Mouse (Mus musculus): ENCODE data around the gene Aqp5.

Gene Aqp5

DNA sequence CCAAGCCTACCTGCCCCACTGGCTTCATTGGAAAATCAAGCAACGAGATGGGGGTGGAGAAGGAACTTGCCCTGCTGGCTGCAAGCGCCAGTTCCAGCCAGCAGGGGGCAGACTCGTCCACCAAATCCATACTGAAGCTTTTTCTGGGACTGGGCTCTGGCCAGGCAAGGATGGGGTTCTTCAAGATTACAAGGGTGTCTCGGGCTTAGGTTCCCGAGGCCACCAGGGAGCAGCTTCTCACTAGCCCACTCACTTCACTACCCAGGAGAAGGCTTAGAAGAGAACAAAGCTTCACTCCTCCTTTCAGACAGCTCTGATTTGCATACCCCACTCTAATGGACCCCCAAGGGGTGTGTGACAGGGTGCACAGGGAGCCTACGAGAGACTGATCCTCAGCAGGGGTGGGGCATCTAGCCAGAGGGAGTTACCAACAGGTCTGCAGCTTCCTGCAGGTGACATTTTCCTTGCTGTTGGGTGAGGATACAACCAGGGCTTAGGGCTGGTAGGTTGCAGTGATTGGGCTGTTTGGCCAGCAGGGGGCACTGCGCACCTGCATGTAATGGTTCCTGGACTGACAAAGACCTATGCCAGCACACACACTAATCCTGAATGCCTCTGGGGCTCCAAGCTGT, 5.6 kb downstream of the Aqp5 start:
- in situ Hi-C loops (cut with MboI, MseI): loop anchor here (5.0 kb wide), 1 partner anchor 76 kb away; the partner anchor contains the start of gene Asic1

DNA sequence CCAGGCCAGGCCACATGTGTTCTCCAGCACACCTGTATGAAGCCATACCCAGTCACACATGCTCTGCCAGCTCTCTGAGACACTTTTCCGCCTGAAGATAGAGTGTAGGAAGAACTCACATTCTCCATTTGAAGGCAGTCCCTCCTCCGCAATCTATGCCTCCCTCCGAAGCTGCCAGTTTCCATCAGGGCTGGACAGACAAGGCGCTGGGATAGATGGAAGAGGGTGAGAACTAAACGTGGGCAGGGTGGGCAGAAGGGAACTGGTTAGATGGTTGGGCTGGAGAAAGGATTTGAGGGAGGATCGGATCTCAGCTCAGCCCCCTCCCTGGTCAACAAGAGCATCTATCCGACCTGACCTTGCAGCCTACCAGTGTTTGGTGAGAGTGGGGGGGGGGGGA, 6.3 kb downstream of the Aqp5 start:
- in situ Hi-C loops (cut with MboI, MseI): loop anchor here (5.0 kb wide), 1 partner anchor 75 kb away; the partner anchor contains the start of gene Asic1

DNA sequence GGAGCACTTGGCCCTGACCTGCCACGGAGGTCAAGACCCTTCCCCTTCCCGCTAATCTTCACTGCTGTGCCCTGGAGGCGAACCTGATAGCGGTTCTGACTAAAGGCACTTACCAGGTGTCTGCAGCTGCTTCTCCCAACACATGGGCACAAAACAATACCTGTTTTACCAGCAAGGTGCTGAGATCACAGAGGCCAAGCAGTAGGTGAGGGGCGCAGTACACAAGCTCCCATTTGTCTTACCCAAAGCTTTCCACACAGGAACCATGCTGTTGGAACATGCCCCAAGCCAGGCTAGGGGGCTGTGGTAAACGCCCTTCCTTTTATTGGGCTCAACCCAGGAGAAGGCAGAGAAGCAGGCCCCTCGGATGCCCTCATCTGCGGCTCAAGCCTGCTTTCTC, 7.0 kb downstream of the Aqp5 start:
- in situ Hi-C loops (cut with MboI, MseI): loop anchor here (5.0 kb wide), 1 partner anchor 75 kb away; the partner anchor contains the start of gene Asic1

DNA sequence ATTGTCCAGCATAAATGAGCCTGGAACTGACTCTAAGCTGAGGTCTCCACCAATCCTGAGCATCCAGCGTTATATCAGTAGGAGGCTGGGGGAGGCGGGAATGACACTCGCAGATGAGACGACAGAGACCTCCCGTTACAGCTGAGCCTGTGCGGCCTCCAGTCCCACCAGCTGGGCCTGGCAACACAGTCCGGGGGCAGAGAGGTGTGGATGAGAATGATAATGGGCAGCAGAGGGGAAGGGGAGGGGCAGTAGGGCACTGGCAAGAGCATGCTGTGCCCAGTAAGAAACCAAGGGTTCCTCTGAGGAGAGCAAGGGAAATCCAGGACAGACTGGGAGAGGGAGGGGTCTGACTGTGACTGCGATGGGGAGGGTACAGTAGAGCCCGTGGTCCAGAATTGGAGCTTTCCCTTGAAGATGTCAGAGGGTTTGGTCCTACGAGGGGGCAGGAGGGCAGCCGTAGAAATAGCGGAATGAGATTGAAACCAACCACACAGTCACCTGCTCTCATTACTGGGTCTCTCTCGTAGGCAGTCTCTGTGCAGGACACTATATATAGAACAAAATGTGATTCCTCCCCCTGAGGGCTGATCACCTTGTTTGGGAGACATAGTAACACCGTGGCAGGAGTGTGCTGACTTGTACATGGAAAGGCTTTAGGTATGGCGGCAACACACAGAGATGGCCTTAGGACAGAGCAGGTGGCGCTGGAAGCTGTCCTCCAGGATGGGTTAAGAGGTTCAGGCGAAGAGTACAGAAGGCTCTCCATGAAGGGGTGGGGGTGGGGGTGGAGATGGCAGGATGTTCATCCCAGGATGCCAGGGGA, 8.9 kb downstream of the Aqp5 start:
- in situ Hi-C loops (cut with MboI, MseI): loop anchor here (5.0 kb wide), 1 partner anchor 73 kb away; the partner anchor contains the start of gene Asic1

DNA sequence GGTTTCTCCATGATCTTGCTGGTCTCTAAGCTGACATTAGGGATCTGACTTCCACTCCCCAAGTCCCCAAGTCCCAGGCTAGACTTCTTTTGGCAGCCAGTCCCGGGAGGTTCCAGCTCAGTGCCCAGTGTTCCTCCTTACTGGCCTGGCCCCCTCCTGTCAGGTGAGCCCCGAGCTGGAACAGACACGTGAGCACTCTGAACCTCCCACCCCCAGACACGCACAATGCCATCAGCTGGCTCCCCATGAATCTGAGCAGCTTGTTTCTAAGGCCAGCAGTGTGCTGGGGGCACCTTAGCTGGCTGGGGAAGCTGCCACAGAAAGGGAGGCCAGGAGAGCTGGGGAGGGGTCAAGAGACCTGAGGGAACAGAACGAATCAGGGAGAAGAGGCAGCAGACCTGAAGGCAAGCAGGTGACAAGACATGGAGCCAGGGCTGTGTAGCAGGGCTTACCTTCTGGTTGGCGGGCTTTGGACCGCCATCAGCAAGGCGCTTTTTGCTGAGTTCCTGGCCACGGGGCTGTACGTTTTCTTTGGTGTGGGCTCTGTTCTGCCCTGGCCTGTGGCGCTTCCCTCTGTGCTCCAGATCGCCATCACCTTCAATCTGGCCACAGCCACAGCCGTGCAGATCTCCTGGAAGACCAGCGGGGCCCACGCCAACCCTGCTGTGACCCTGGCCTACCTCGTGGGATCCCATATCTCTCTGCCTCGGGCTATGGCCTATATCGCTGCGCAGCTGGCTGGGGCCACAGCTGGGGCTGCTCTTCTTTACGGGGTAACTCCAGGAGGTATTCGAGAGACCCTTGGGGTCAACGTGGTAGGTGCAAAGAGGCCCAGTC, 10.6 kb downstream of the Aqp5 start, which contains the start of gene Aqp6:
TSS of gene Aqp6 (plus strand) at position 415 of the 837 bp plus-strand sequence.
- in situ Hi-C loops (cut with MboI, MseI): no loop called here

DNA sequence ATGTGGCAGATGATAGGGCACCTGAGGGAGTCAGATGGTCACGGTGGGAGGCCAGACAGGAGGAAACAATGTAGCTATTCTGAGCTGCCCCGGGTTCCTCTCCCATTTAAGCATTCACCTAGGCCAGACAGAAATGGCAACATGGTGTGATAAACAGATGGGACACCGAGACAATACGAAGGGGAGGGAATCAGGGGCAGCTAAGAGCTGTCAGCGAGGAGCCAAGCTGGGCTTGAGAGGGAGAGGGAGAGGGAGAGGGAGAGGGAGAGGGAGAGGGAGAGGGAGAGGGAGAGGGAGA, 11.2 kb downstream of the Aqp5 start:
- in situ Hi-C loops (cut with MboI, MseI): no loop called here

DNA sequence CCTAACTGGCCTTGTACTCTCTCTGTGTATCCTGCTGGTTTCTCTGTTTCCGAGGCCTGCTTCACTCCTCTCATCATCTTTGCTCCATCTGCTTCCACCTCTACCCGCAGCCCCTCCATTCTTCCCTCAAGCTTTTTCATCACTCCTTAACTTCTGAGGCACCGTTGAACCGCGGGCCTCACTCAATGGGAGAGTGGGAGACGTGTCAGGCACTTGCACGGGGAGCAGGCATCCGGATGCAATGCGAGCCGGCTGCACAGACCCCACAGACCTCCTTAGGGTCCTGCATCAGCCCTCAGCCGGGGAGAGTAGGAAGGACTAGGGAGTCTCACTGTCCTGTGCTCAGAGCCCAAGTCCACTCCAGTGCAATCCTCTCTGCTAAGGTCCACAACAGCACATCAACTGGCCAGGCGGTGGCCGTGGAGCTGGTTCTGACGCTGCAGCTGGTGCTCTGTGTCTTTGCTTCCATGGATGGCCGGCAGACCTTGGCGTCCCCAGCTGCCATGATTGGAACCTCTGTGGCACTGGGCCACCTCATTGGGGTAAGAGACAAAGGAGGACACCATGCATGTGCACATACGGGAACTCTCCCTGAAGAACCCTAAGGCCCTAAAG, 11.7 kb downstream of the Aqp5 start:
- in situ Hi-C loops (cut with MboI, MseI): no loop called here

DNA sequence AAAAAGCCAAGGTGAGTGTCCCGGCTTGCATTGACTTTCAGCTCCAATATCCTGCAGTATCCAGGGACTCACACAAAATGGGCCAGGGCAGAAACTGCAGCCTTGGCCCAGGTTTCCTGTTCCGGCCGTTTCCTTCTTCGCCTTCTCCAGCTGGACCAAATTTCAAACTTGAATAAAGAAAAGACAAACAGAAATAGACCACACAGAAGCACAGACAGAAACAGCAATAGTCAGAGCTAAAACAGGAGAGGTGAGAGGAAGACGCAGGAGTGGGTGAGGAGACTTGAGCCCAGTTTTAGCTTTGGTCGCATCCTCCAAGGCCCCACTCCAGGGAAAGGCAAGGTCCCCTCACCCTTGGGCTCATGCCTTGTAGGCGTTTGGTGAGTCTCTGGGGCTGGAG, 12.6 kb downstream of the Aqp5 start:
- in situ Hi-C loops (cut with MboI, MseI): no loop called here

DNA sequence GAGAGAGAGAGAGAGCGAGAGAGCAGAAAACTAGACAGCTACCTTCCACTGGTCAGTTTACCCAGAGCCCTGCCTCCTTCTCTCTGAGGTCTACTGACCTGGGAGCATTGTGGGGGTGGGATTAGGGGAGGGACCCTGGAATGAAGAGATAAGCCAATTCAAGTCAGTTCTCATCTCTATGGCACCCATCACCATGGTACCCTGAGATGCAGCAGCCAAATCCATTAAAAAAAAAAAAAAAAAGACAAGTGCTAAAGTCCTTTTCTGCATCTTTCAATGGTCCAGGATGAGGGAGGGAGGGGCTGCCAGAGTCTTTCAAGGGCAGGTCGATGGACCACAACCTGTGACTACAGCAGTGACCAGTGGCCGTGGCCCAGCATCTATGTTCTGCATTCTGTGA, 15.0 kb downstream of the Aqp5 start:
- in situ Hi-C loops (cut with MboI, MseI): no loop called here

DNA sequence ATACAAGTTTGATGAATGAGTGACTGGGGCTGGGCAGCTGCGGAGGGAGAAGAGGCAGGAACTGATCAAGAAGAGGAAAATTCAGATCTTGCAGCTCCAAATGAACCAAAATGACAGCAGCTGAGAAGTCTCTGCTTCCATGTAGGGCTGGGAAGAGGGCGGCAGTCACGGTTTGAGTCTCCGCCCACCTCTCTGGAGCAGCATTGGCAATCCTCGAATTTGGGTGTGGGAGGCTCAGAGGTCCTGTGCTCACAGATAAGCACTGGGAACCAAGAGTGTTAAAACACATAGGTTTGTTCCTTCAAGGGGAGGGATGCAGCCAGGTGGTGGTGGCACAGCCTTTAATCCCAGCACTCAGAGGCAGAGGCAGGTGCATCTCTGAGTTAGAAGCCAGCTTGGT, 15.9 kb downstream of the Aqp5 start:
- in situ Hi-C loops (cut with MboI, MseI): no loop called here

DNA sequence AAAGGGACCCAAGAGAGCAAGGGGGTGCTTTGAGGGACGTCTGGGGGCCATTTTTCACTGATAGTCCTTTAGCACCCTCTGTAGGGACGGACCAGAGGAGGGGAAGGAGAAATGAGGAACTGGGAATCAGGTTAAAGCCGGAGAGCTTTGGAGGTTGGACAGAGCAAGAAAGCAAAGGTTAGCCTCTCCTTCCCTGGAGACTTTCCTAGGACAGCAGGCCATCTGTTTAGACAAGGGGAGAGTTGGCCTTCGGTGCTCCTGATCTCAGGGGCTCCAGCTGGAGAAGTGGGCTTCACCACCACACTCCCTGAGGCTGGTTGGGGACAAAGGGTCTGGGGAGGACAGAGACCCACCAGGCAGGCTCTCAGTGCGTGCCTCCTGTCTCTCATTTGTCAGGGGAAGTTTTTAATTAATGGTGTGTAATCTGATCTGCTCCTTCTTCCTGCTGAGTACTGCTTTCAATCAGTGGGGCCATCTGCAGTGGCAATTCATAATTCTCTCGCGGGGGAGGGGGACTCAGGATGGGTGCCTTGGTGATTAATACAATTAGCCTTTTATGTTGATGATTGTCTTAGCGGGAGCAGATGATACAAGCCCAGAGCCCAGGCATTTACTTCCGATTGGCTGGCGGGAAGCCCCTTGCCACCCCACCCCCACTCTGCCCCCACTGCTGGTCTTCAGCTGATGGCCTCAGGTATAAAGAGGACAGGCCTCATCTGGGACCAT, 17.0 kb downstream of the Aqp5 start:
- in situ Hi-C loops (cut with MboI, MseI): no loop called here

DNA sequence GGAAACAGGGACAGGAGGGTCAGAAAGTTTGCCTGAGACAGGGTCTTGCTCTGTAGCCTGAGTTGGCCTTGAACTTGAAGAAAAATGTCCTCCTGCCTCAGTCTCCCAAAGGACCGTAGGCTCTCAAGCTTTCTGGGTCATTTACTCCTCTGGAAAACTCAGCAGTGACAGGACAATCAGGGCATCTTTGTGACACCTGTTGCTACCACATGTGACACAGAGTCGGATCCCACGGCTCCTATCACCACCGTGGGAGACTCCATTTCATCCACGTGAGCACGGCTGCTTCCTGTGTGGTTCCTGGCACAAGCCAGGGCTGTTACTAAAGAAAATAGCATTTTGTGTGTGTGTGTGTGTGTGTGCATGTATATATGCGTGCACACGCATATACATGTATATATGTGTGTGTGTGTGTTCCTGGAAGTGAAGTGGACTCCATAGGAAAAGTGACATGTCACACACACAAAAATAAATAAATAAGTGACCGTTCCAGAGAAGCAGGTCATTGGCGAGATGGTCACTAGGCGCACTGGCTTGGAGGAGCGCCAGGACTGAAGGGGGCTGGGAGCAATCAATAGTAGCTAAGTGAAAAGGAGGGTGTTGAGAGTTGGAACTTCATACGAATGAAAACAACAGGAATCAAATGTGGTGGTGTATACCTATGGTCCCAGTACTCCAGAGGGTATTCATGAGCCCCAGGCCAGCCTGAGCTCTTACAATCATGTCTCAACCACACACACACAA, 18.0 kb downstream of the Aqp5 start:
- in situ Hi-C loops (cut with MboI, MseI): no loop called here

DNA sequence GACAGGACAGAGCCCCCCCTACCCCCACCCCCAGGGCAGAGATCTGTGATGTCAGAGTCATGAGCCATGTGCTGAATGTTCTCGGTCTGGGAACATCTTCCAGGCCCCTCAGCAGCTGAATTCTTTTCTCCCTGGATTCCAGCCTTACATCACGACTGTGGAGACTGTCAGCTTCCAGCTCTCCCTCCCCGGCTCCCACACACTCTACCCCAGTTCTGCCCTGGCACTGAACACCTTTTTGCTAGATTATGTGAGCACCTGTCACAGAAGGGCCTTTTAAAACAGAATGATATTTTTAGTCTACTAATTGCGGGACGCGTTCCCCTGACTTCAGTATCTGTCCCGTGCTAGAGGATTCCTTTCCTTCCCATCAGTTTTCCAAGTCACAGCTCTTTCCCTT, 21.0 kb downstream of the Aqp5 start:
- in situ Hi-C loops (cut with MboI, MseI): no loop called here

DNA sequence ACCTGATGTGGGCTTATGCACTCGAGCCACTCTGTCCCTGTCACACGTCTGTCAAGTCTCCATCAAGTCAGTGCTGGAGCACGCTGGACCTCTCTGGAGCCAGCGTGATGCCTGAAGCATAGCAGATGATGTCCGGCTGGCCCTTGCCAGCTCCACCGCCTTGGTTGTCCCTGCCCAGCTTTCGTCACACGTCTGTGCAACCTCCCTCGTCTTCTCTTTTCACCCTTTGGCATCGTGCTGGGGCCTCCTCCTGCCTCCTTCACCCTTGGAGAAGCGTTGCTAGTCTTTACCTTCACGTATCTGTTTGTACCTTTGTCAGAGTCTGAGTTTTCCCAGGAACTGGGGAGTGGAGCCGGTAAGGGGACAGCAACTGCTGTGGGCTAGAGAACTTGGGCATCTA, 23.7 kb downstream of the Aqp5 start:
- in situ Hi-C loops (cut with MboI, MseI): no loop called here

DNA sequence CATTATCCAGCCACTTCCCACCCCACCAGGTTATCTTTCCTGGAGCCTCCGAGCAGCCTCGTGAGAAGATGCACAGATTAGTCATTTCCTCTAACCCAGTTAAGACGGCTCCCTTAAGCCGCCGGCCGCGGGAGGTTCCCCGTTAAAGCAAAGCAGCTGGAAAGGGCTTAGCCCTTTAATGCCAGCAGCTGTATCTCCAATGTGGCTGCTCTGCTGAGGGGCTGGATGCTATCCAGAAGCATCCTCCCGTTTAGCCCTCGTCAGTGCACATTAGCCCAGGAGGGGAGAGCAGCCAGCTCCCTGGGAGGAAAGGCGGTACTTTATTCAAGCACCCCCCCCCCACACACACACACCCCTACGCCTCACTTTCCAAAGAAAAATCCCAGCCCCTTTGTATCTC, 24.2 kb downstream of the Aqp5 start:
- in situ Hi-C loops (cut with MboI, MseI): no loop called here

DNA sequence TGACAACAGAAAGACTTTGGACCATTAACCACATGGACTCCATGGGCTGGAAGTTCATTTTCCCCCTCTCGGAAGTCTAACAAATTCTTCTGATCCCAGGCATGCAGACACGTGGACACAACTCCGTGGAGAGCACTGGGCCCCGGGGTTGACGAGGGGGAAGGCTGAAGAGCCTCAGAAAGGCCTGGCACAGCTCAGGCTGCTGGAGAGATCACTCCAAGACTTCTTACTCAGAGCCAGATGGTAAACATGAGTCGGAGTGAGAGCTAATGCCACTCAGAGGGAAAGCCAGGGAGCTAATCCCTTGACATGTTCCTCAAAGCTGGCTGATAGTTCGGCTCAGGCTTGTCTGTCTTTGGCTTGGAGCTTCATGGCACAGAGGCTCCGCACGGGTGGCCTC, 24.7 kb downstream of the Aqp5 start:
- in situ Hi-C loops (cut with MboI, MseI): no loop called here

DNA sequence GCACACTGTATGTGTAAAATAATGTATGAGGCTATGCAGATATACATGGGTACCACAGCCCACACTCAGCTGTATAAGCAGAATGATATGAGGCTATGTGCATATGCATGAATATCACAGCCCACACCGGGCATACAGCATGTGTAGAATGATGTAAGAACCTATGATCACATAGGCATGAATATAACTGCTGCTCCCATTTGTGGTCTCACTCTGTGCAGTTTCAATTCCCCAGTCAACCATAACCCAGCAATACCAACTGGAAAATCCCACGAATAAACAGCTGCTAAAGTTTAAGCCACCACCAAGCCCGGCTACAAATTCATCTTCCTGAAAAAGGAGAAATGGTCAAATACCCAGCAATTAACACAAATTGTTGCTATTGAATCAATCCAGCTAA, 28.0 kb downstream of the Aqp5 start:
- in situ Hi-C loops (cut with MboI, MseI): no loop called here

DNA sequence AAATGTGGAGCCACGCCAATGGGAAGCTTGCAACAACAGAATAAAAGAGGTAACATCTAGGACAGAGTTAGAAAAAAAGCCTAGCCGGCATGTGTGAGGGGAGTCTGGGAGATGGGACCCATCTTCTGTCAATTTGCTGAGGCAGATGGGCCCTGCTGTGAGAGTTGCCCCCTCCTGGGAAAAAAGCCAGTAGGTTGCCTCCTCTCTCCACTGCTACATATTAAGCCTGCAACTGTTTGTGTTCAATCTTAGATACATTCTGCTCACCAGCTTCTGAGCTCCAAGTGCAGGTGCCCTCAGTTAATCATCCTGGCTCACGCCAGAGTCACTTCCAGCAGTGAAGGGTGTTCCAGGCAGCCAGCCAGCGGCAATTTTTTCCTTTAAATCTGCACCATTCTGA, 29.2 kb downstream of the Aqp5 start:
- in situ Hi-C loops (cut with MboI, MseI): no loop called here

DNA sequence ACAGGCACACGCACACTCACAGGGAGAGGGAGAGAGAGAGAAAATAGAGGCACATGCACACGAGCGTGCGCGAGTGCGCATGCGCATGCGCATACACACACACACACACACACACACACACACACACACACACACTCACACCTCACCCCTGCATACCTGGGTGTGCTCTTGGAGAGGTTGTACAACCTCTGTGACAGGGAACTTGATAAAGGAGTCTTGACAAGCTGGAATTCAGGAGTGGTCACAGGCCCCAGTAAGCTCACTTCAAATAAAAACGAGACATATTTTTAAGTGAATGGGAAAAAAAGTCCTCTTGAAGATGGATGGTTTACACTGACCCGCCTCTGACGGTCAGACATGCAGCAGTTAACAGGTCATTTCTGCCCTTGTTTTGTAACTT, 31.5 kb downstream of the Aqp5 start:
- in situ Hi-C loops (cut with MboI, MseI): no loop called here

DNA sequence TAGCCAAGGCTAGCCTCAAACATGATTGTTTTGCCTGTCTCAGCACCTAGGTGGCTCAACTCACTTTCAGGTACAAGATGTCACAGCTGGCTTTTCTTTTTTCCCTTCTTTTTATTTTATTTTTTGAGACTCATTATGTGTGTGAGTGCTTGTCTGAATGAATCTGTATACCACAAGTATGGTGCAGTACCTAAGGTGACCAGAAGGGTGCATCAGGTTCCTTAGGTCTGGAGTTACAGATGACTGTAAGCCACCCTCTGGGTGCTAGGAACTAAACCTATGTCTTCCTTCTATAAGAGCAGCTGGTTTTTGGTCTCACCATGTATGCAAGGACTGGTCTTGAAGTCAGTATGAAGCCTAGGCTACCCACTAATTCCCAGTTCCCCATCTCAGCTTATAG, 41.0 kb downstream of the Aqp5 start:
- in situ Hi-C loops (cut with MboI, MseI): no loop called here

DNA sequence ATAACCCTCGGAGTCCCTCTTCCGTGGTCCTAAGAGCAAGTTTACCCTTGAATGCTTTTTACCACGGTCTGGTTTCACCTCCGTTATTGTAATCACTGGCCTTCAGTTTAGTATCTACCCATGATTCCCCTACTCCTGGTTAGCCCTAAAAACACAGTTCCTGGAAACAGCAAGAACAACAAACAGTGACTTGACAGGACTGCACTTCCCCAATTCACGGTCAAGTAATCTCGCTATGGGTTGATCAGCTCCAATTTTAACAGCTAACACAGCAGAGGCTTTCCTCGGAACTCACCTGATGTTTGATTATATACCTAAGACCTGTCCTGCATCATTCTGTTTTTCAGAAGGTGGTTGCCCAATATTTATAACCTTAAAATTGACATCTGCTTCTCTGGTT, 44.1 kb downstream of the Aqp5 start:
- in situ Hi-C loops (cut with MboI, MseI): no loop called here

Data from T-helper 1 cell (primary cell).